Mouse (Mus musculus) cerebellum, adult 2 months (tissue): ENCODE measurements at regions not wholly inside any gene's neighbourhood (a gene's known extent, or its start where the extent isn't known, plus 50 kb on each side); places are given as distances from the start of the nearest gene placed in this dataset.

Source experiments
- CTCF ChIP-seq: fragments of 200-500 bp; IDR thresholded peaks from 2 replicates; pipeline ENCODE4 v1.5.1; 2011; ENCODE audit warnings: low read depth, mild to moderate bottlenecking, control low read depth, low read length, moderate library complexity, borderline replicate concordance; ENCODE audit not compliant: insufficient read depth
- POLR2A ChIP-seq: fragments of 200-500 bp; IDR thresholded peaks from 2 replicates; pipeline ENCODE4 v1.6.1; 2011; ENCODE audit warnings: low read length, control low read depth, borderline replicate concordance; ENCODE audit not compliant: insufficient read depth

DNA sequence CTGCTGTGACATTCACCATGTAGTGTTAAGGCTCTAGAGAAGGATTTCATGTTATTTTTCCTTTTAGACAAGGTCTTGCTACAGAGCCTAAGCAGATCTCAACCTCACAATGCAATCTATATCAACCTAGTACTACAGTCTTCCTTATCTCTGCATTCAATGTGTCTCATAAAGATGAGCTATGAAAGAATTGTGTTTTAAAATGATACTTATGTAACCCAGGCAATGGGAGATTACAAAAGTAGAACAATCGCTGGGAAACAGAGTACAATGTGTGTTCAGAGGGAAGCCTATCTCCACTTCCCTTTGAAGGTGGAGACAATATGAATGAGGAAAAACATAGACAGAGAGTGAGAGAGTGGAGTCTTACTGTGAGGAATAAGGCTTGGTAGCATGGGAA is 532.5 kb upstream of the Nova1 start:
- TF ChIP-seq CTCF (no peak), POLR2A (no peak)
